Mouse (Mus musculus): ENCODE measurements around the gene Pef1. TPM values are rescaled to one million over a fixed set of nuclear protein-coding genes. Genes with fewer than 3 reads are reported as not detected.

Pef1 gene
- 54.3 and 58.3 TPM in 2 replicates for polyA plus RNA-seq (2016; fragmentation: Nextera tagmentation; extraction: Ambion mirVana)

DNA sequence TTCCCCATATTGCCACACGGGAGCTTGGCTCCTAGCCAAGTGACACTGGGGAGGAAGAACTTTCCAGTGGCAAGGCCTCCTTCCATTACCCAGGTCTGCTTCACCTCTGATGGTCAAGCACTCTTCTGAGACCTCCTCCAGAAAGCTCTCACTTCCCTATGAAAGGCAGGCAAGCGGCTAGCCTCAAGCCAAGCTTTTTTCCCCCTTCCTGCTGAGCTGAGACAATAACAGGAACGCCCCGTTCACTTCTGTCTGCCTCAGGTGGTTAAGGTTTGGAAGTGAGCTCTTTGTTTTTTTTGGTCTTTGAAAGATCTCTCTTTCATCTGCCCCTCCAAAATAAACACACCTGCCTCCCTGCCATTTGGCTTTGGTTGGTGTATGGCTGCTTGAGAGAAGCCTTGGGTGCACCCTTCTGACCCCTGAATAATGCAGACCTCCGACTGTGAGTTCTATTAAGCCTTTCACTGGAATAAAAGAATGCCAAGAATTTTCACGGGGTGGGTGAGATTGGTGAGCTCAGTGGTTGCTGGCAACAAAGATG lies at the start of gene Pef1:
TSS of gene Pef1 (plus strand) at position 448 of the 541 bp plus-strand sequence.
- no peak within 1 kb of the TSS; the same call in 1 of the 2 replicates for H3K27ac ChIP-seq (ENCODE audit: poor library complexity, severe bottlenecking)
- 9% methylated on average over 6 of the region's 6 CpGs for WGBS
- no peak within 1 kb of the TSS for H3K4me2 ChIP-seq
- ATAC-seq (ENCODE audit: insufficient number of reproducible peaks, low FRiP score) = no peak
- H3K9ac ChIP-seq = no peak within 1 kb of the TSS
- no peaks in the 10 kb centered on the region for H3K36me3 ChIP-seq
- H3K4me3 ChIP-seq = no peak within 1 kb of the TSS
- H3K9me3 ChIP-seq (replicated peaks) = peaks cover 6% of the 10 kb centered on the region
- H3K27me3 ChIP-seq (replicated peaks) = peaks cover 25% of the 10 kb centered on the region
- H3K4me1 ChIP-seq (replicated peaks) = peaks cover 5% of the 10 kb centered on the region; the same call in 1 of the 2 replicates

DNA sequence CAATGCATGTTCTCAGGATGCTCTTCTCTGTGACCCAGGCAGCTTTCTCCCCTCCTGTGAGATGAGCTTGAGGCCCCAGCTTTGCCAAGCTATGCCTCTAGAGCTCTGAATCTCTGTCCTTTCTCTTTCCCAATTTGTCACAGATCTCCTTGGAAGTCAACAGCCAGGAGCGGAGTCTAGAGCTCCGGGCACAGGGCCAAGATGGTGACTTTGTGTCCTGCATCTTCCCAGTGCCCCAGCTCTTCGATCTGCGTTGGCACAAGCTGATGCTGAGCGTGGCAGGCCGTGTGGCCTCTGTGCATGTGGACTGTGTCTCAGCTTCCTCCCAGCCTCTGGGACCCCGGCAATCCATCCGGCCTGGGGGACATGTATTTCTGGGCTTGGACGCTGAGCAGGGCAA lies 49.2 kb upstream of the Pef1 start:
- Histone ChIP-seq H3K27me3 (replicated peaks) (peaks cover 6% of the 10 kb centered on the region; the same call in 1 of the 2 replicates), H3K9me3 (replicated peaks) (no peaks in the 10 kb centered on the region), H3K4me3 (no peak overlapping the region), H3K9ac (no peak overlapping the region), H3K27ac (ENCODE audit: poor library complexity, severe bottlenecking) (no peak overlapping the region), H3K4me2 (no peak overlapping the region), H3K36me3 (no peaks in the 10 kb centered on the region), H3K4me1 (replicated peaks) (peaks cover 30% of the 10 kb centered on the region)
- no peak for ATAC-seq (ENCODE audit: insufficient number of reproducible peaks, low FRiP score)
- WGBS = 78% methylated on average over 9 of the region's 9 CpGs

DNA sequence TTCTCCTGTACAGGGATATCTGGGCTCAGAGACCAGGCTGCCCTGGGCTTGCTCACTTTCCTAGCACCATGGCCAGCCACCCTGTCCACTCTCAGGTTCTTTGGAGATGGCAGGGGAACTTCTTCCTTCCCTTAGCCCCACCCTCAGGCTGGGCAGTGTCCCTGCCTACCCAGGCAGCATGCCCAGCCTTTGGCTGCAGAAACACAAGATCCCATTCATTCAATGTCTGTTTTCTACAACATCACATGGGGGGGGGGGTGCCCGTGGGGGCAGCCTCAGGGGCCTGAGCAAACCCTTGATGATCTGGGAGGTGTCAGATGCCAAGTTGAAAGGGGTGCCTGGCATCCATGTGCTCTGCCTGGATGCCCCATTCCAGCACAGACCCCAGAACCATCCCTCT lies 47.6 kb upstream of the Pef1 start:
- Histone ChIP-seq H3K4me1 (replicated peaks) (peaks cover 17% of the 10 kb centered on the region), H3K36me3 (no peaks in the 10 kb centered on the region), H3K4me2 (no peak overlapping the region), H3K9me3 (replicated peaks) (no peaks in the 10 kb centered on the region), H3K27ac (ENCODE audit: poor library complexity, severe bottlenecking) (no peak overlapping the region), H3K27me3 (replicated peaks) (peaks cover 11% of the 10 kb centered on the region; the same call in 1 of the 2 replicates), H3K9ac (no peak overlapping the region), H3K4me3 (no peak overlapping the region)
- no peak for ATAC-seq (ENCODE audit: insufficient number of reproducible peaks, low FRiP score)
- 45% methylated on average over 1 of the region's 1 CpGs for WGBS

DNA sequence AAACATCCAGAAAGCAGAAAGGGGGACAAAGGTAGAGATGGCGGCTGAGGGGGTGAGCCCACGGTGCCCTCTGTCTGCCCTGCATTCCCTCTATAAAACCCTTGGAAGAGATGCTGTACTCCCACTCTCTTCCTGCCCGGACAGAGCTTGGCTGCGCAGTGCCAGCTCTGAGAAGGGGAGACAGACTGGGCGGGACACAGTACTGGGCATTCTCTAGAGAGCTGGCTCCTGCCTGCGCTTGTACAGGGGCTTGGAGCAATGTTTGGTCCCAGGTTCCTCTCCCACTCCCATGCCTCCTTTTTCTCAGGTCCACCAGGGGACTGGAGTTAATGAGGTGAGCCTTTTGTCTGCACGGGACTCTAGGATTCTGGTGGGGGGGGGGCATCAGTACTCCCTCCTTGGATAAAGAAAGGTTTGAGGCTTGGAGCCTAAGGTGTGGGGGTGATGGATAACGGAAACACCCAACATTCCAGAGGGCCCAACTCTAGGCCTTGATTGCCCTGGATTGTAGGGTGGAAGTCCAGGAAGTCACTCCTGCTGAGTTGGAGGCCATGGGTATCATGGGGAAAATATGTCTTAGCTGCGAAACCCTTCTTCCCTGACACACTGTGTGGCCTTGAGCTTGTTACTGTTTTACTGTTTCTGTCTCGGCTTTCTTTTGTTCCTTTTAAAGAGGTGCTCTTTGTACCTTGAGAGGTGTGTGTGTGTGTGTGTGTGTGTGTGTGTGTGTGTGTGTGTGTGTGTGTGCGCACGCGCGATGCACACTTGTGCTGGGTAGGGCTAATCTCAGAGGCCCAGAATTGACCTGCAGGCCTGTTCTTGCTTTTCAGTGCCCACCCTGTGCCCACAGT lies 47.0 kb upstream of the Pef1 start:
- Histone ChIP-seq H3K4me3 (no peak overlapping the region), H3K9ac (no peak overlapping the region), H3K4me1 (replicated peaks) (peaks cover 11% of the 10 kb centered on the region), H3K9me3 (replicated peaks) (no peaks in the 10 kb centered on the region), H3K4me2 (no peak overlapping the region), H3K27me3 (replicated peaks) (peaks cover 14% of the 10 kb centered on the region), H3K27ac (ENCODE audit: poor library complexity, severe bottlenecking) (no peak overlapping the region), H3K36me3 (no peaks in the 10 kb centered on the region)
- no peak for ATAC-seq (ENCODE audit: insufficient number of reproducible peaks, low FRiP score)
- 80% methylated on average over 14 of the region's 14 CpGs for WGBS

DNA sequence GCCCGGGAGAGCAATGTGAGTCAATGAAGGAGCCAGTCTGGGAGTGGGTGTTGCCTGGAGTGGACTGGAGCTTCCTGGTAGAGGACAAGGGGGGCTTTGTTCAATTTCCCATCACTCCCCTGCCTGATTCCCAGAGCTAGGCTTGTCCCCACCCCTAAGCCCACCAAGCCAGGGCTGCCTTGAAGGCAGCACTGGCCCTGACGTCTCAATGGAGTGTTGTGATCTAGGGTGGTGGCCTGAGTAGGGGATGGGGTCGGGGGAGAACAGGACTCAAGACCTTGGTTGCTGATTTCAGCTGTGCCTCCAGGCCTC lies 46.4 kb upstream of the Pef1 start:
- H3K27ac ChIP-seq (ENCODE audit: poor library complexity, severe bottlenecking) = no peak overlapping the region
- no peak overlapping the region for H3K4me2 ChIP-seq
- H3K9ac ChIP-seq = no peak overlapping the region
- H3K36me3 ChIP-seq = no peaks in the 10 kb centered on the region
- H3K4me3 ChIP-seq = no peak overlapping the region
- WGBS = 61% methylated on average over 3 of the region's 3 CpGs
- ATAC-seq (ENCODE audit: insufficient number of reproducible peaks, low FRiP score) = no peak
- peaks cover 5% of the 10 kb centered on the region for H3K4me1 ChIP-seq (replicated peaks)
- H3K27me3 ChIP-seq (replicated peaks) = peaks cover 20% of the 10 kb centered on the region
- no peaks in the 10 kb centered on the region for H3K9me3 ChIP-seq (replicated peaks)

DNA sequence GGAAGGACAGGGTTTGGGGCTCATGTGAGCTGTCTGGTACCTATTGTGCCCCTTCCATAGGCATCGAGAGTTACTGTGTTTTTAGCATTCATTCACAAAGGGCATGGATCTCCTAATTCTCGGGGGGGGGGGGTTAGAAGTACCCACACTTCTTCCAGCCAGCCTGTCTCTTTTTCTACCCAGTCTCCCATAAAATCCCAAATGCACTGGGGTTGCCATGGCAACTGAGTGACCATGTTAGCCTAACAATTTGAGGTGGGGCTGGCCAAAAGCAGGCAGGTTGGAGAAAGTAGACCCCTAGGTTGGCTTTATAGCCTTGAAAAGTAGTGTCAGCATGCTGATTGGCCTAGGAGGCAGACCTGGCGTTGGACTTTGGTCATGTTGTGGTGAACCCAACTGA lies 45.9 kb upstream of the Pef1 start:
- Histone ChIP-seq H3K4me1 (replicated peaks) (no peaks in the 10 kb centered on the region), H3K27ac (ENCODE audit: poor library complexity, severe bottlenecking) (no peak overlapping the region), H3K4me2 (no peak overlapping the region), H3K9me3 (replicated peaks) (no peaks in the 10 kb centered on the region), H3K36me3 (no peaks in the 10 kb centered on the region), H3K4me3 (no peak overlapping the region), H3K27me3 (replicated peaks) (peaks cover 21% of the 10 kb centered on the region), H3K9ac (no peak overlapping the region)
- 71% methylated on average over 3 of the region's 3 CpGs for WGBS
- no peak for ATAC-seq (ENCODE audit: insufficient number of reproducible peaks, low FRiP score)

DNA sequence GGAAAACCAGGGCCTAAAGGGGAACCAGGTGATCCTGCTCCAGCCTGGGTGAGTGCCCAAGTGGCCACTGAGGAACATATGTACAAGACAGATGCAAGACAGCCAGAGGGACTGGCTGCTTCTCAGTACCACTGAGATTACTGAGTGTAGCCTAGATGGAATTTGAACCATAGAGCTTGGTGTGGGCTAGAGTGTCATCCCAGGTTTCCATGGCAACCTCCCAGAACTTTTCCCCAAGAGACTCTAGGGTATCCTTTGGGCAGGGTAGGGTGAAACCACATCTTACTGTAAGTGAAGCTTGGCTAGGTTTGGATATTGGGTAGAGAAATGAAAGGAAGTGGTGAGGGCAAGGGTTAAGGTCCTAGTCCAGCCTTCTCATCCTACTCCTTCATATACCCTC lies 41.4 kb upstream of the Pef1 start:
- peaks cover 32% of the 10 kb centered on the region for H3K27me3 ChIP-seq (replicated peaks)
- H3K4me3 ChIP-seq = no peak overlapping the region
- no peak for ATAC-seq (ENCODE audit: insufficient number of reproducible peaks, low FRiP score)
- H3K36me3 ChIP-seq = no peaks in the 10 kb centered on the region
- no peaks in the 10 kb centered on the region for H3K4me1 ChIP-seq (replicated peaks)
- H3K9ac ChIP-seq = no peak overlapping the region
- no peak overlapping the region for H3K27ac ChIP-seq (ENCODE audit: poor library complexity, severe bottlenecking)
- no peak overlapping the region for H3K4me2 ChIP-seq
- no peaks in the 10 kb centered on the region for H3K9me3 ChIP-seq (replicated peaks)

DNA sequence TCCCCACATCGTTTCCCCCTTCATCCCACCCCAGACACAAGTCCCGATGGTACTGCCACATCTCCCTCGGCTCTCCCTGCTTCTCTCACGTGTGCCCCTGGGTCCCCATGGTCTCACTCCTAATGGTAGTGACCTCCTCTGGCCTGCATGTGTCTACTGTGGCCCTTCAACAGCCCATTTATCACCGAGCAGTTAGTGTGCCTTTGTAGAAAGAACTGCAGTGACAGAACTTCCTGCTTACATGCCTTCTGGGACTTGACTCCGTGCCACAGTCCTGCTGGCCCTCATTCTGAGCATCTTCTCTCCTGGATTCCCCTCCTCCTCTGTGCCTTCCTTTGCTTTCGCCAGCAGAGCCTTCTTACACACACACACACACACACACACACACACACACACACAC lies 39.2 kb upstream of the Pef1 start:
- WGBS = 53% methylated on average over 7 of the region's 7 CpGs
- Histone ChIP-seq H3K4me2 (no peak overlapping the region), H3K9me3 (replicated peaks) (no peaks in the 10 kb centered on the region), H3K27ac (ENCODE audit: poor library complexity, severe bottlenecking) (no peak overlapping the region), H3K4me1 (replicated peaks) (no peaks in the 10 kb centered on the region), H3K36me3 (no peaks in the 10 kb centered on the region), H3K4me3 (no peak overlapping the region), H3K27me3 (replicated peaks) (peaks cover 36% of the 10 kb centered on the region), H3K9ac (no peak overlapping the region)
- no peak for ATAC-seq (ENCODE audit: insufficient number of reproducible peaks, low FRiP score)

DNA sequence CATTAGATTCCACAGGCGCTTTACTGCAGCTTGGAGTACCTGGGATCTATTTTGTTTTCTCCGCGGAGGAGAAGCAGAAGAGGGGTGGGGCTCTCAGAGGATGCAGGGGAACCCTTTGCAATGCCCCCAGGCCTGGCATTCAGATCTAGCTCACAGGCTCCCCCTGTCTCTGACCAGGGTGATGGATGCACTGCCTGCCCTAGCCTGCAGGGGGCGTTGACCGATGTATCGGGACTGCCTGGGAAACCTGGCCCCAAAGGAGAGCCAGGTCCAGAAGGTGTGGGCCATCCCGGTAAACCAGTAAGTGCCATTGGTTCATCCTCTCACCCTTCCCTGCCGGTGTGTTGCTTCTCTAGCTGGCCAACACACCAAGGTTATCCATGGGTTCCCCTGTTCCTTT lies 35.5 kb upstream of the Pef1 start:
- Histone ChIP-seq H3K4me3 (no peak overlapping the region), H3K27me3 (replicated peaks) (peaks cover 24% of the 10 kb centered on the region), H3K9ac (no peak overlapping the region), H3K36me3 (no peaks in the 10 kb centered on the region), H3K4me2 (no peak overlapping the region), H3K9me3 (replicated peaks) (no peaks in the 10 kb centered on the region), H3K4me1 (replicated peaks) (no peaks in the 10 kb centered on the region), H3K27ac (ENCODE audit: poor library complexity, severe bottlenecking) (no peak overlapping the region)
- ATAC-seq (ENCODE audit: insufficient number of reproducible peaks, low FRiP score) = no peak
- WGBS = 8% methylated on average over 8 of the region's 8 CpGs

DNA sequence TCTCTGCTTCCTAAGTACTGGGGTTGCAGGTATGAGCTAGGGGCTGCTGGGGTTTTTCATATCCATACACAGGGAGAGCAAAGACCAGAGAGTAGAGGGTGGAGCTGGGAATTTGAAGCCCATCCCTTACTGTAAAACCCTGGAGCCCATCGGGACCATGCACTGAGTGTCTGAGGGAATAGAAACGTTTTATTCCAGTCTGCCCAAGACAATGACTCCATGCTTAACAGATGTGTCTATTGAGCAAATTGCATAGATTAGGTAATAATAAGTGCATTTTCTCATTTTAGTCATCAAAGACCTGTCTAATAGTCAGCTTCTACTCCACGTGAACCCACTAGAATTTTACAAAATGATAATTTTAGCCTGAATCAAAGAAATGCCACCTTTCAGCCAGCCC lies 31.8 kb upstream of the Pef1 start:
- Histone ChIP-seq H3K9me3 (replicated peaks) (no peaks in the 10 kb centered on the region), H3K4me3 (no peak overlapping the region), H3K27ac (ENCODE audit: poor library complexity, severe bottlenecking) (no peak overlapping the region), H3K36me3 (no peaks in the 10 kb centered on the region), H3K4me1 (replicated peaks) (0 out of 2 replicates have a peak, but pooled peaks cover 3% of the 10 kb centered on the region), H3K27me3 (replicated peaks) (peaks cover 36% of the 10 kb centered on the region), H3K4me2 (no peak overlapping the region), H3K9ac (no peak overlapping the region)
- no peak for ATAC-seq (ENCODE audit: insufficient number of reproducible peaks, low FRiP score)
- 61% methylated on average over 3 of the region's 3 CpGs for WGBS

DNA sequence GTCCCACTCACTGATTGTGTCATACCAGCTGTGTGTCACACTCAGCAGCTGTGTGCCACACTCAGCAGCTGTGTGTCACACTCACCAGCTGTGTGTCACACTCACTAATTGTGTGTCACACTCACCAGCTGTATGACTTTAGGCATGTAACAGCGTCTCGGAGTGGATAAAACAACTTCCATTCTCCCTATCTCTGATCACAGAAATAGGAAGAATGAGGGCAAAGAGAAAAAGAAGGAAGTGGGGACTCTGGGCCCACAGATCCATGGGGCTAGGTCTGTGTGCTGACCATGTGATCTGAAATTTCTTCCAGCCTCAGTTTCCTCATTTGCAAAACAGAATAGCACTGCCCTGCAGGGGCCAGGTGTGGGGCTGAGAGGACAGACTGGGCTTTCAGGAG lies 30.6 kb upstream of the Pef1 start:
- 77% methylated on average over 2 of the region's 2 CpGs for WGBS
- no peak overlapping the region for H3K4me3 ChIP-seq
- no peak for ATAC-seq (ENCODE audit: insufficient number of reproducible peaks, low FRiP score)
- no peaks in the 10 kb centered on the region for H3K9me3 ChIP-seq (replicated peaks)
- H3K9ac ChIP-seq = no peak overlapping the region
- no peak overlapping the region for H3K27ac ChIP-seq (ENCODE audit: poor library complexity, severe bottlenecking)
- H3K4me2 ChIP-seq = no peak overlapping the region
- H3K36me3 ChIP-seq = no peaks in the 10 kb centered on the region
- H3K27me3 ChIP-seq (replicated peaks) = peaks cover 41% of the 10 kb centered on the region
- 0 out of 2 replicates have a peak, but pooled peaks cover 3% of the 10 kb centered on the region for H3K4me1 ChIP-seq (replicated peaks)
